Mouse (Mus musculus): Measurements from ENCODE around the gene Eea1. TPM values are rescaled to one million over a fixed set of nuclear protein-coding genes. Genes with fewer than 3 reads are reported as not detected.

Gene Eea1
- total RNA-seq, 2 experiments from 2014 or later, result 18.1 to 23.3 TPM

- intact Hi-C loops (cut with DNase I), result no loop called here
- DNase-seq, result no peak
Observed at GRCm38 (mm10) chr10:95941768-95942425, 1.4 kb downstream of the Eea1 start.

- no peak for DNase-seq
- intact Hi-C loops (cut with DNase I), result no loop called here
Observed at GRCm38 (mm10) chr10:95945086-95945485, 4.6 kb downstream of the Eea1 start.

- intact Hi-C loops (cut with DNase I), result no loop called here
- no peak for DNase-seq
Observed at GRCm38 (mm10) chr10:95949410-95949809, 9.0 kb downstream of the Eea1 start.

- DNase-seq, result no peak
- intact Hi-C loops (cut with DNase I), result no loop called here
Observed at GRCm38 (mm10) chr10:95950194-95950593, 9.7 kb downstream of the Eea1 start.

- no peak for DNase-seq
- intact Hi-C loops (cut with DNase I), result no loop called here
Observed at GRCm38 (mm10) chr10:95950797-95951196, 10.3 kb downstream of the Eea1 start.

- intact Hi-C loops (cut with DNase I), result no loop called here
- no peak for DNase-seq
Observed at GRCm38 (mm10) chr10:95951346-95951745, 10.9 kb downstream of the Eea1 start.

GRCm38 (mm10) chr10:95956629-95957028 is 16.2 kb downstream of the Eea1 start:
- no peak for DNase-seq
- intact Hi-C loops (cut with DNase I), result no loop called here

- DNase-seq, result no peak
Observed at GRCm38 (mm10) chr10:95957574-95957973, 17.1 kb downstream of the Eea1 start.

GRCm38 (mm10) chr10:95964679-95965078 is 24.2 kb downstream of the Eea1 start:
- intact Hi-C loops (cut with DNase I), result no loop called here
- DNase-seq, result no peak

More at GRCm38 (mm10) chr10:95957574-95957973, 17.1 kb downstream of the Eea1 start:
- intact Hi-C loops (cut with DNase I), result no loop called here

- intact Hi-C loops (cut with DNase I), result no loop called here
- no peak for DNase-seq
Observed at GRCm38 (mm10) chr10:95969694-95970093, 29.2 kb downstream of the Eea1 start.

GRCm38 (mm10) chr10:95970744-95971212 is 30.3 kb downstream of the Eea1 start:
- DNase-seq, result no peak
- intact Hi-C loops (cut with DNase I), result no loop called here

GRCm38 (mm10) chr10:95971341-95971740 is 30.9 kb downstream of the Eea1 start:
- DNase-seq, result no peak
- intact Hi-C loops (cut with DNase I), result no loop called here

GRCm38 (mm10) chr10:95971942-95972341 is 31.5 kb downstream of the Eea1 start:
- intact Hi-C loops (cut with DNase I), result no loop called here

GRCm38 (mm10) chr10:95974462-95974861 is 34.0 kb downstream of the Eea1 start:
- DNase-seq, result no peak
- intact Hi-C loops (cut with DNase I), result no loop called here

More at GRCm38 (mm10) chr10:95971942-95972341, 31.5 kb downstream of the Eea1 start:
- no peak for DNase-seq

- intact Hi-C loops (cut with DNase I), result no loop called here
Observed at GRCm38 (mm10) chr10:95976798-95977197, 36.3 kb downstream of the Eea1 start.

GRCm38 (mm10) chr10:95989731-95990130 is 49.3 kb downstream of the Eea1 start:
- DNase-seq, result no peak
- intact Hi-C loops (cut with DNase I), result no loop called here

More at GRCm38 (mm10) chr10:95976798-95977197, 36.3 kb downstream of the Eea1 start:
- DNase-seq, result no peak

- DNase-seq, result no peak
- intact Hi-C loops (cut with DNase I), result no loop called here
Observed at GRCm38 (mm10) chr10:95991176-95991575, 50.7 kb downstream of the Eea1 start.

- intact Hi-C loops (cut with DNase I), result no loop called here
- no peak for DNase-seq
Observed at GRCm38 (mm10) chr10:96000904-96001303, 60.5 kb downstream of the Eea1 start.

GRCm38 (mm10) chr10:96015738-96016137 is 75.3 kb downstream of the Eea1 start:
- intact Hi-C loops (cut with DNase I), result no loop called here
- DNase-seq, result no peak

GRCm38 (mm10) chr10:96017418-96017817 is 77.0 kb downstream of the Eea1 start:
- intact Hi-C loops (cut with DNase I), result no loop called here

GRCm38 (mm10) chr10:96033356-96033984 is 93.0 kb downstream of the Eea1 start:
- intact Hi-C loops (cut with DNase I), result loop anchor here (2.0 to 10.0 kb wide), 2 partner anchors 135 to 549 kb away; no protein-coding TSS in a partner anchor
- no peak for DNase-seq

More at GRCm38 (mm10) chr10:96017418-96017817, 77.0 kb downstream of the Eea1 start:
- DNase-seq, result no peak

GRCm38 (mm10) chr10:96034106-96034505 is 93.7 kb downstream of the Eea1 start:
- DNase-seq, result no peak
- intact Hi-C loops (cut with DNase I), result loop anchor here (10.0 kb wide), 1 partner anchor 549 kb away; no protein-coding TSS in a partner anchor
